Mouse (Mus musculus) heart, embryonic 16.5 days (tissue): Measurements from ENCODE around the gene Klhl42. TPM values are rescaled to one million over a fixed set of nuclear protein-coding genes. Genes with fewer than 3 reads are reported as not detected.
A peak's percentile ranks its signal among the peaks of the same experiment; 100 is the strongest.

Experiments
- ATAC-seq: fragments of 200-750 bp; cut with Nextera tagmentation; replicated peaks from 2 replicates; pipeline ENCODE4 v1.8.0; 2017; ENCODE audit warnings: moderate number of reproducible peaks; ENCODE audit not compliant: insufficient read depth, low FRiP score; ENCODE audit errors: extremely low read depth
- H3K27ac ChIP-seq: fragments of 300-500 bp; sonication (generic); 2 replicates; pipeline ENCODE4 v1.5.1; 2014; ENCODE audit warnings: mild to moderate bottlenecking, low read length, control low read depth, moderate library complexity
- H3K27me3 ChIP-seq: fragments of 300-500 bp; sonication (generic); 2 replicates; pipeline ENCODE4 v1.6.1; 2014; ENCODE audit warnings: low read length, mixed read lengths; ENCODE audit not compliant: control insufficient read depth, insufficient read depth
- H3K36me3 ChIP-seq: fragments of 300-500 bp; sonication (generic); 2 replicates; pipeline ENCODE4 v1.6.1; 2014; ENCODE audit not compliant: control insufficient read depth, insufficient read depth
- H3K4me1 ChIP-seq: fragments of 300-500 bp; sonication (generic); 2 replicates; pipeline ENCODE4 v1.6.1; 2014; ENCODE audit warnings: low read length, mixed read lengths; ENCODE audit not compliant: control insufficient read depth, insufficient read depth
- H3K4me2 ChIP-seq: fragments of 300-500 bp; sonication (generic); 2 replicates; pipeline ENCODE4 v1.6.1; 2014; ENCODE audit warnings: low read depth, mild to moderate bottlenecking, control low read depth, low read length
- H3K4me3 ChIP-seq: fragments of 300-500 bp; sonication (generic); 2 replicates; pipeline ENCODE4 v1.5.1; 2014; ENCODE audit warnings: mild to moderate bottlenecking, control low read depth, low read length
- H3K9ac ChIP-seq: fragments of 300-500 bp; sonication (generic); 2 replicates; pipeline ENCODE4 v1.6.1; 2014; ENCODE audit warnings: low read length, control low read depth
- H3K9me3 ChIP-seq: fragments of 300-500 bp; sonication (generic); replicated peaks from 2 replicates; pipeline ENCODE4 v1.6.1; 2016; ENCODE audit warnings: low read length; ENCODE audit not compliant: control insufficient read depth
- WGBS: fragments of 180-500 bp; shearing (Covaris S2); extraction: QIAGEN DNeasy Blood & Tissue Kit; methylation state at CpG from one replicate; pipeline ENCODE4 v1.1.7; 2014; 5-methylcytosine and 5-hydroxymethylcytosine counted together
- polyA plus RNA-seq: library from polyadenylated mRNA; unstranded; fragments of >200 nt; fragmentation: Nextera tagmentation; extraction: Ambion mirVana; gene quantifications from 2 replicates; pipeline ENCODE4 v1.2.1, GENCODE M21; 2015

The Klhl42 gene
- polyA plus RNA-seq, 1 experiment from 2014 or later: 4.3 TPM

DNA sequence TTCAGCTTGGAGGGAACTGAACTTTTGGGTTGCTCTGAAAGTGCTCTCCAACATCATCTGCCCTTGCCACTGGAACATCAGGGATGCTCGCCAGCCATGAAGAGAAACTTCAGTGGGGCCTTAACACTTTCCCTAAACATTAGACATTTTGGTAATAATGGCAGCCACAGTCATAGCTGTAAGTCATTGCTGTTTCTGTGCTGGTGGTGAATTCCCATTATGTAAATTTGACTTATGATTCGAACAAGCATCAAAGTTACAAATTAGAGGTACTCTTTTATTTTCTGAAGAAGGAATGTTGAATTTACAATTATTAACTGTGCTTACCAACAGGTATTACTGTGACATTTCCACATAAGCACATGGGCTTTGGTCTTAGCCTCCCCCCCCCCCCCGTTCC is 27.0 kb downstream of the Klhl42 start:
- no peak overlapping the region for H3K27ac ChIP-seq
- no peak overlapping the region for H3K4me3 ChIP-seq
- no peaks in the 10 kb centered on the region for H3K27me3 ChIP-seq
- H3K9me3 ChIP-seq: no peaks in the 10 kb centered on the region
- ATAC-seq: no peak
- H3K4me1 ChIP-seq: no peaks in the 10 kb centered on the region
- no peaks in the 10 kb centered on the region for H3K36me3 ChIP-seq
- 77% methylated on average over 3 of the region's 3 CpGs for WGBS
- no peak overlapping the region for H3K9ac ChIP-seq
- H3K4me2 ChIP-seq: no peak overlapping the region

DNA sequence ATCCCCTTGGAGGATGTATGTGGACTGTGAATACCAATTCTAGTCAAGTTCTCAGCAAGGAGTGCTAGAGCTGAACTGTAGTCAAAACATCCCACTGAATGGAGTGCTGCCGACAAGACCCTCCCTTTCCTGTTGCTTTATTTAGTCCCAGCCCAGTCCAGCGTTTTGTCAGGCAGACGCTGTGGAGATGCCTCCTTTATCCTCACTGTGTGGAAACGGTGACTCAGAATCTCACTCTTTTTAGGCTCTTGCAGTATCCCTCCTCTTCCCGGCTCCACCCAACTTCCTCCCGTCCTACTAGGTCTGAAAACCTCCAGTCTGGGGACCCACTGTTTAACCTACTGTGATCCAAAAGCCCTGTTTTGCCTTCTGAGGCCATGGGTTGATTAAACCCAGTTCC is 30.1 kb downstream of the Klhl42 start:
- Histone ChIP-seq H3K9ac (no peak overlapping the region), H3K9me3 (no peaks in the 10 kb centered on the region), H3K4me1 (no peaks in the 10 kb centered on the region), H3K27me3 (no peaks in the 10 kb centered on the region), H3K4me2 (no peak overlapping the region), H3K36me3 (no peaks in the 10 kb centered on the region), H3K27ac (no peak overlapping the region), H3K4me3 (no peak overlapping the region)
- peak; percentile 37; the same call in 1 of the 2 replicates for ATAC-seq
- WGBS: 17% methylated on average over 6 of the region's 6 CpGs

DNA sequence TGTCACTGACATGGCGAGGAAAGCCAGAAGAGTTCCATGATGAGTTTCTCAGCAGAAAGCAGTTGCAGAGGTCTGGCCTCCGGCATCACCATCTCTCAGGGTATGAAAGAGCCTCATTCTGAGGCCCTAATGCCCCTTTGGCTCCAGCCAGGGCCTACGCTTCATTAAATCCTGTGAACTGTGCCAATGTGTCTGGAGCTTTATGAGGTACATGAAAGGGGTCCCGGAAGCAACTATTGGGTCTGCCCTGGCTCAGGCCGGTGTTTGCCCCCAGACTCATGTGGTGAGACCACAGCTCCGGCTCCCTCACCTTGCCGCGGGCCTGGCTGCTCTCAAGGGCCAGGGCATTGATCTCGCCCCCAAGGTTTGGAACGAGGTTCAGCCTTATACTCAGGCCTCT is 36.1 kb downstream of the Klhl42 start:
- no peaks in the 10 kb centered on the region for H3K27me3 ChIP-seq
- H3K9me3 ChIP-seq: no peaks in the 10 kb centered on the region
- WGBS: 92% methylated on average over 10 of the region's 10 CpGs
- no peak for ATAC-seq
- H3K4me3 ChIP-seq: no peak overlapping the region
- no peak overlapping the region for H3K27ac ChIP-seq
- H3K4me2 ChIP-seq: no peak overlapping the region
- H3K9ac ChIP-seq: no peak overlapping the region
- H3K36me3 ChIP-seq: no peaks in the 10 kb centered on the region
- H3K4me1 ChIP-seq: no peaks in the 10 kb centered on the region

DNA sequence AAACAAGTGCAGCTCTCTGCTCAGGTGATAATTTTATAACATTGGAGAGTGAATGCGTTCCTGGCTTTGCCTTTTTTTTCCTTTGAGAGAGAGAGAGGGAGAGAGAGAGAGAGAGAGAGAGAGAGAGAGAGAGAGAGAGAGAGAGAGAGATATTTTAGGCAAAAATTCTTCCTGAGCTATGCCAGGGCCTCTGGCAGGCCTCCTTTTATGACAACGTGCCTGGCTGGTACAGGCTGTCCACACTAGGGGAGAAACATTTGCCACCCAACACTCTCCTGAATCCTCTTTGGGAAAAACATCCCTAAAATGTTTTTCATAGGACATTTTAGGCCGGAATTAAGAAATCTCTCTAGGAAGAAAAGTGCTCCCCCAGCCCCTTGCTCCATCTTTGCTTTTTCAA is 47.1 kb downstream of the Klhl42 start:
- ATAC-seq: no peak; the same call in 1 of the 2 replicates
- no peak overlapping the region for H3K9ac ChIP-seq
- H3K4me3 ChIP-seq: no peak overlapping the region
- 43% methylated on average over 3 of the region's 3 CpGs for WGBS
- no peaks in the 10 kb centered on the region for H3K9me3 ChIP-seq
- no peaks in the 10 kb centered on the region for H3K27me3 ChIP-seq
- peaks cover 8% of the 10 kb centered on the region for H3K4me1 ChIP-seq
- no peaks in the 10 kb centered on the region for H3K36me3 ChIP-seq
- H3K27ac ChIP-seq: no peak overlapping the region
- H3K4me2 ChIP-seq: no peak overlapping the region

DNA sequence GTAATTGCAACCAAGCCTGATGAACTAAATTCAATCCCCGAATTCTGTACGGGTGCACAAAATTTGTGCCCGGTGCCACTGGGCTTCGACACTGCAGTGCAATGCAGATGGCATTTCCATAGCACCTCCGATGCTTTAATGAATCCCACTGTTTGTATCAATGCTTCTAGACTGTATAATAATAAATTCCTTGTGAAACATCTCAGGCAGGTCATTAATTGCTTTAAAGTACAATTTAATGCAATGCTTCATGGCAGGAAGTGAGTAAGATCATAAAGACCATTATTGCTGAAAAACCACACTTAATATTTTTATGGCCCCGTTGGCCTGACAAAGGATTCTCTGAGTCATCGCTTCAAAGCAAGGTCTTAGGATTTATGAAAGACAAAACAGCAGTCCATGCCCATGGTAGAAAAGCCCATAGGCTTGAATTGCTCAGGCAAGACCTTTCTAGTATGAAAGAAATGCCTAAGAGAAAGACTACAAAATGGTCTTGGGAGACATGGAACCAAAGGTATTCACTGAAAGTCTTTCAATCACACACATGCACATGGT is 49.5 kb downstream of the Klhl42 start:
- no peaks in the 10 kb centered on the region for H3K9me3 ChIP-seq
- ATAC-seq: no peak
- no peak overlapping the region for H3K27ac ChIP-seq
- 91% methylated on average over 7 of the region's 7 CpGs for WGBS
- H3K4me3 ChIP-seq: no peak overlapping the region
- H3K36me3 ChIP-seq: no peaks in the 10 kb centered on the region
- peaks cover 18% of the 10 kb centered on the region for H3K4me1 ChIP-seq
- H3K9ac ChIP-seq: no peak overlapping the region
- H3K27me3 ChIP-seq: no peaks in the 10 kb centered on the region
- H3K4me2 ChIP-seq: no peak overlapping the region

DNA sequence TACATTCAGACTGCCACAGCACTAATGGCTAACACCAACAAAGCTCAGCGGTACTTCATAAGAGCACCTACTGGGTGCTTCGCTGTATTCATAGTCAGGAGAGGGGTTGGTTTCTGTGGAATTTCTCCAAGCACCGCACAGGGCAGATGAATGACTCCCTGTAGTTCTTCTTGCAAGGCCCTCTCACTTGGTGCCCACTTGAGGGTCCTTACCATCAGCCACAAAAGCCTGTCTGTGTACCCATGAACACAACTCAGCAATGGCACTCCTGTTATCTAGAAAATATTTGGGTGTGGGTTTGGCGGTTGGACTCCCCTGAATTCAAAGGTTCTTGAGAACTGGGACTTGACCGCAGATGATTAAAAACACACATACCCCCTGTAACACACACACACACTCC is 53.5 kb downstream of the Klhl42 start:
- H3K9me3 ChIP-seq: peaks cover 2% of the 10 kb centered on the region
- no peak overlapping the region for H3K4me2 ChIP-seq
- whole genome bisulfite sequencing: 69% methylated on average over 5 of the region's 5 CpGs
- no peak overlapping the region for H3K9ac ChIP-seq
- H3K36me3 ChIP-seq: no peaks in the 10 kb centered on the region
- H3K27me3 ChIP-seq: no peaks in the 10 kb centered on the region
- peak overlapping the region; percentile 8; the same call in 1 of the 2 replicates for H3K27ac ChIP-seq
- no peak overlapping the region for H3K4me3 ChIP-seq
- peaks cover 14% of the 10 kb centered on the region for H3K4me1 ChIP-seq
- ATAC-seq: no peak

DNA sequence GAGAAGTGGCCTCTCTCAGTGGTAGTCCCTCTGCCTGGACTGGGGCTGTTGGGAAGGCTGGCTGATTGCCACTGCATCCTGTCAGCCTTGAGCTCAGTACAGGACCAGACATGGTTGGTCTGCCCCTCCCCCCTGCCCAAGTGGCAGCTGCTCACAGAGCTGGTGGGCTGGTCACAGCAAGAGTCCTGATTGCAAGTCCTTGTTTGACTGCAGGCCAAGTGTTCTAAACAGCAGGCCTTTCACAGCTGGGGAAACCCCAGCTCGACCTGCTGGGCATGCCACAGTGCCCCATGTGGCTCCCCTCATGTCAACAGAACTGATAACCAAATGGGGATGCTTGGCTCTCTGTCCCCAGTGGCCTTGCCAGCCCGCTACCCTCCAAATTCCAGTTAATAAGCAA is 54.1 kb downstream of the Klhl42 start:
- Histone ChIP-seq H3K4me2 (peak overlapping the region; percentile 40; the same call in 1 of the 2 replicates), H3K4me3 (no peak overlapping the region), H3K4me1 (peaks cover 14% of the 10 kb centered on the region), H3K27ac (peak overlapping the region; percentile 78), H3K9me3 (peaks cover 2% of the 10 kb centered on the region), H3K9ac (no peak overlapping the region), H3K36me3 (no peaks in the 10 kb centered on the region), H3K27me3 (no peaks in the 10 kb centered on the region)
- peak; percentile 99 for ATAC-seq
- WGBS: 15% methylated on average over 2 of the region's 2 CpGs

DNA sequence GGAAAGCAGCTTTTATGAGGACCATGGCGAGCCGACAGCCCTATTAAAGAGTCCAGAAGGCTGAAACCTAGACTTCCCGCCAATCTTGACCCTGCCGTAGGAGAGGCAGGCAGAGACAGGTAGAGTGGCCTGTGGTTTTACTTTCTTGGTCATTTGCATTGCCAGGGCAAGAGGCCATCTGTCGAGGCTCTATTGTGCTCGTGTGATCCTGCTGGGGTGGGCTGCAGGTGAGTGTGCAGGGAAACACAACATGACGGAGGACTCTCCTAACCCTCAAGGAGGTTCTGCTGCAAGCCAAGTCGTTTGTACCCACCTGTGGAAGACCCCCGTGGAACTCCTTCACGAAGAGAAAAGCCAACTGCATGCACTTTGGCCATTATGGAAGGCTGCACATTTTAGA is 54.6 kb downstream of the Klhl42 start:
- Histone ChIP-seq H3K4me1 (peaks cover 14% of the 10 kb centered on the region), H3K9me3 (peaks cover 2% of the 10 kb centered on the region), H3K9ac (no peak overlapping the region), H3K4me3 (no peak overlapping the region), H3K27ac (peak overlapping the region; percentile 78), H3K36me3 (no peaks in the 10 kb centered on the region), H3K4me2 (peak overlapping the region; percentile 40; the same call in 1 of the 2 replicates), H3K27me3 (no peaks in the 10 kb centered on the region)
- no peak for ATAC-seq
- 54% methylated on average over 10 of the region's 10 CpGs for WGBS

DNA sequence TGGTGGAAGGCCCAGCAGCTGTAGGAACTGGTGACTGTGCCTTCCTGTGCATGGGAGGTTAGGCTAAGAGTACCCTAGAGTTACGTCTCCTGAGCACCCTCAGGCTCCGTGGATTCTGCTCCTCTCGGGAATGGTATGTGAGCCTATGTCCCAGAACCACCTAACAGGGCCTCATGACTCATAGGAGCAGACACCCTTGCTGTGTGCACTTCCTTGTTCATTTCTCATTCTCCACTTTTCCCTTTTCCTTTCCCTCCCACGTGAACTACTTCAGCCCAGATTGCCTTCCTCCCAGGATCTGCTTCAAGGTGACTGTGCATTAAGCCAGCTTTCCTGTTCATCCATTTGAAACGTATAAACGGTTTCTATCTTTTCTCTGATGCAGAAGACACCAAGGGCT is 59.9 kb downstream of the Klhl42 start:
- peaks cover 2% of the 10 kb centered on the region for H3K9me3 ChIP-seq
- no peaks in the 10 kb centered on the region for H3K36me3 ChIP-seq
- no peak overlapping the region for H3K4me2 ChIP-seq
- H3K27ac ChIP-seq: no peak overlapping the region
- H3K4me1 ChIP-seq: peaks cover under 1% of the 10 kb centered on the region; the same call in 1 of the 2 replicates
- WGBS: 64% methylated on average over 6 of the region's 6 CpGs
- H3K4me3 ChIP-seq: no peak overlapping the region
- H3K27me3 ChIP-seq: no peaks in the 10 kb centered on the region
- ATAC-seq: no peak
- no peak overlapping the region for H3K9ac ChIP-seq
